Mouse (Mus musculus): ENCODE data around the gene Wdhd1.

Gene Wdhd1

DNA sequence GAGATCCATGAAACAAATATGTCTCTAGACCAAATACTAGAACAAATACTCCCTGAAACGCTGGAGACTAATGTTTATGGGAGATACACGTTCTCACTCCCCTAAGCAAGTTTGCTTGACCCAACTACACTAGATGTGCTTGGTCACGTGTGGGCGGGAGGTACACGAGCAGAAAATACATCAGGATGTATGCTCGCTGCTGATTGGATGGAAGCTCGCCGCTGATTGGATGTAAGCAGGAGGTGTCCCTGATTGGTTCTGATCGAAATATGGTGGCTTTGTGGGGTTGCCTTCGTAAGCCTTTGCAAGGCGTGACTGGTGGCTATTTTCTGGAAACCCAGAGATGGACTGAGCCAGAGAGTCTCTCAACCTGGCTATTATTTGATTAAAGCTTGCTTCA is 55.1 kb downstream of the Wdhd1 start:
- no peak for DNase-seq (ENCODE audit: low spot score in 2 of 2)

DNA sequence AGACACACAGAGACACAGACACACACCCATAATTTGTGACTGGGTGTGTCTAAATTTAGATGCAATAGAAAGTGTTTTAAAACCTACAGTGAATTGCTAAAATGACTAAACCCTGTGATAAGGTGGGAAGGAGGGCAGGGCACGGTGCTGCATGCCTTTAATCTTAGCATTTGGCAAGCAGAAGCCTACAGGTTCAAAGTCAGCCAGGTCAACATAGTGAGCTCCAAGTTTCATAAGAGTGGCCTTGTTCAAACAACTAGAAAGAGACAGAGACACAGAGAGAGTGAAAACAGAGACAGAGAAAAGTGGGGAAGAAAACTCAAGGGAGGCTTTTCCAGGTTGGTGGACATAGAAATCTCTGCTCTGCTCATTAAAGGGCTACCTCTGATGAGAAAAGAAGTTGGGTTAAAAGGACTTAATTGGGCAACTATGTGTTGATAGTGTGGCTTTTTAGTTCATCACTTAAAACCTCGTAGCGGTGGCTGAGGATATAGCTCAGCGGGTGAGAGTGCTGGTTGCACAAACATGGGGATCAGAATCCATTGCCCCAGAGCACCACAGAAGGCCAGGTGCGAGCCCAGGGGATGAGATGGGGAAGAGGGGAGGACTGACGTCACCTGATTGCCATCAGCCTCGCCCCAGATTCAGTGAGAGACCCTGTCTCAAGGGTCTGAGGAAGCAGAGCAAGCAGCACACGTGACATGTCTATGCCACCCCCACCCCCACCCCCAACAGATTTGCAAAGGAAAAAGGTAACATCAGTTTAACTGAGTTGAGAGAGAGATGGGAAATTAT is 56.2 kb downstream of the Wdhd1 start:
- DNase-seq (ENCODE audit: low spot score in 2 of 2), result no peak

DNA sequence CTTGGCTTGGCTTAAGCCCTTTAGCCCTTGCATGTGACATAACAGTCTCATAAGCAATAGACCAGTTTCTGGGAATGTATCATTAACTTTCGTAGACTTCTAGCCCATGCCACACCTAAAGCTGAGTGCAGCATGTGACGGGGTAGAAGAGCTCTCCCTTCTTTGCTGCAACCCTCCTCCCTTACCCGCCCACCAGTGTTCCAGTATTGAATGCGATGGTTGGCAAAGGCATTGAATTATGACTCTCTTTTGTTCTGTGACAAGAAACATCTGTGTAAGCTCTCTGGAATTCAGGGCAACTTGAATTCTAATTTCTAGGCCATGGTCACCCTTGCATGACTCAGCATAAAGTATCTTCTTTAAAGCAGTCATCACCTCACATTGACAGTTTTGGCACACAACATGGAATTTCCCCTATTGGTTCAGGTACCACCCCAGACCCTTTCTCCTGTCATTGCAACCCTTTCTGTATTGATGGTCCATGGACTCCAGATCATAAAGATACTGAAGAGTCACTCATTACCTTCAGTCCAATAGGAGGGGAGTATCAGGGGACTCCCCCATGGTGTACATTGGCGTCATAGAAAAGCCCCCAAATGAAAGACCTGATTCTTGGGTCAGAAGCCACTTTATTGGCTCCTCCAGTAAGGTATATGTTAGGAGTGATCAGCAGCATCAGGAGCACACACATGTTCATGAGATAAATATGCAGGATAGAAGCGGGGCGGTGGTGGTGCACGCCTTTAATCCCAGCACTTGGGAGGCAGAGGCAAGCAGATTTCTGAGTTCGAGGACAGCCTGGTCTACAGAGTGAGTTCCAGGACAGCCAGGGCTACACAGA is 57.7 kb downstream of the Wdhd1 start:
- no peak for DNase-seq (ENCODE audit: low spot score in 2 of 2)

DNA sequence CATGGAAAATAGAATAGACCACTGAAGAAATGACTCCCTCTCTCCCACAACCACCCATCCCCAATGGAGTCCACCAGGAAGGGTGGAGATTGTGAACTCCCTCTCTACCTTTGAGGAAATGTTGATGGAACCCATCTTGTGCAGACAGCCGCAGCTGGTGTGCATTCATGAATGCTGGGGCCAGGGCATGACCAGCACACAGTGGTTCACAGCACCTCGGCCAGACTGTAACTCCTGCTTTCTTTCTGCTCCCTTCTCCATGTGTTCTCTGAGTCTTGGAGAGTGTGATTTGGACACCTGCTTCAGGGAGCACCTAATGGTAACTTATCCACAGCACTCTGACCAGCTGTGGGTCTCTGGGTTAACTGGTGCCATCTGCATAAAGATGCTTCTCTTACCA is 60.1 kb downstream of the Wdhd1 start:
- DNase-seq (ENCODE audit: low spot score in 2 of 2), result no peak

DNA sequence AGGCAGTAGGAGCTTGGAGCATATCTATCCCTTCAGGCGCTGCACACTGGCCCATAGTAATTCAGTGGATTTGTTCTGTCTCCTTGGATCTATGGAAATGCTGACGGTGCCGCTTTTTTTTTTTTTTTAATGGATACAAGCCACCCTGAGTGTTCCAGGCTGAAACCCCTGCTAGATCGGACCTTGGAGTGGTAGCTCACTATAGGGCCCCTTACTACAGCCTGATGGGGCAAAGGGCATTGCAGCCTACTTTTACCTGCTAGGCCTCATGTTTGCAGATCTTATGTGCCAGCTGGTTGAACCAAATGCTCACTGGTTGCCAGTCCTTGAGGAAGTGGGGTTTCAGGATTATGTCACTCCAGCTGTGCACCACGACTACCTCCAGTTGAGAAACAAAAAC is 62.3 kb downstream of the Wdhd1 start:
- DNase-seq (ENCODE audit: low spot score in 2 of 2), result no peak

DNA sequence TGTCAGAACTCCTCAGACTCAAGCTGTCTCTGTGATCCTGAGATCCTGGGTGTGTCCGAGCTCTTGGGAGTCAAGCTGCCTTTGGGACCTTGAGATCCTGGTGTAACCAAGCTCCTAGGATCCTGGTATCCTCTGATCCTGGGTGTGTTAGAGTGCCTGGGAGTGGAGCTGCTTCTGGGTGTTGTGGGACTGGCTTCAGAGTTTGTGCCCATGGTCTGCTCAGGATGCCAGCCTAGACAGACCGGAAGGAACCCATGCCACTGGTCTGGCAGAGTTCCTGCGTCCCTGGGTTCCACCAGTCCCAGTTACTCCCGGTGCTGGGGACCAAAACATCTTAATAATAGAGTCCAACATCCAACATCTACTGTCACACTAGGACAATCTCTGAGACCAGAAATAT is 63.4 kb downstream of the Wdhd1 start:
- DNase-seq (ENCODE audit: low spot score in 2 of 2), result no peak

DNA sequence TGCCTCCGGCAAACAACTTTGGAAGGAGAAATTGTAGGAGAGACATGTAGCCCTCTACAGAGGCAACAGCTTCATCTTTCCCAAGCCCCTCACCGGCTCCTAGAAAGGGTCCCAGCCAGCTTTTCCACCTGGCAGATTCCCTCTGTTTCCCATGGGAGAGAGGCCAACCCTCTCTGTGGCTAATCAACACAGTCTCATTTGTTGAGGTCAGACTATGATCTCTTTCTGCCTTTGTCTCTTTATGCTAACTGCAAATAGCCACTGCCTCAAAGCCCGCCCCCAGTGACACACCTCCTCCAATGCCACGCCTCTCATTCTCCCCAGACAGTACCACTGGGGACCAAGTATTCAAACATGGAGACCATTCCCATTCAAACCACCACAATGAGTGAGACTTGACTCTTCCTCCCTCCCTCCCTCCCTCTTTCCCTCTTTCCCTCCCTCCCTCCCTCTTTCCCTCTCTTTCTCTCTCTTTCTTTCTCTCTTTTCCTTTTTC is 66.9 kb downstream of the Wdhd1 start:
- DNase-seq (ENCODE audit: low spot score in 2 of 2), result no peak

DNA sequence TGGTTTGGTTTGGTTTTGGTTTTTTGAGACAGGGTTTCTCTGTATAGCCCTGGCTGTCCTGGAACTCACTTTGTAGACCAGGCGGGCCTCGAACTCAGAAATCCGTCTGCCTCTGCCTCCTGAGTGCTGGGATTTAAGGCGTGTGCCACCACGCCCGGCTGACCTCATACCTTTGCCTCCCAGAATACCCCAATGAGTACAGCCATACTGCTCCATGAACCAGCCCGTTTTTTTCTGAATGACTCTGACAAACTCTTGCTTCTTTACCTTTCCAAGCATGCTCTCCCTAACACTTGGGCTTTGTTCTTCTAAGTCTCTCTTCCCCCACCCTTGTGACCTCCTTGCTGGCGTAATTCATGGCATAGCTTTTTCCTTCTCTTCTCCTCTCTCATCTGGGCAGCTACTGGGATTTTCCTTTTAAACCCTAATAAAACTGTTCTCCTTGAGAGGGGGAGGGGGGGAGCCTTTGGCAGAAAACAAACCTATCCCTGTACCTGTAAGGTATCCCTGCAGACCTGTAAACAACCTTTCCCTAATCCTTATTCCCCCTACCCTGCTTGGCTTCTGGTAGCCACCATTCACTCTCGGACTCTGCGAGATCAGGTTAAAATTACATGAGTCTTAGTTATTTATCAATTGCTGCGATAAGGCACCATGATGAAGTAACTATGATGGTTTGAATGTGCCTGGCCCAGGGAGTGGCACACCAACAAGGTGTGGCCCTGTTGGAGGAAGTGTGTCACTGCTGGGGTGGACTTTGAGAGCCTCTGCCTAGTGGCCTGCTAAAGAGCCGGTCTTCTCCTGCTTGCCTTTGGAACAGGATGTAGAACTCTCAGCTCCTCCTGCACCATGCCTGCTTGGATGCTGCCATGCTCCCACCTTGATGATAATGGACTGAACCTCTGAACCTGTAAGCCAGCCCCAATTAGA is 67.8 kb downstream of the Wdhd1 start:
- DNase-seq (ENCODE audit: low spot score in 2 of 2), result no peak

DNA sequence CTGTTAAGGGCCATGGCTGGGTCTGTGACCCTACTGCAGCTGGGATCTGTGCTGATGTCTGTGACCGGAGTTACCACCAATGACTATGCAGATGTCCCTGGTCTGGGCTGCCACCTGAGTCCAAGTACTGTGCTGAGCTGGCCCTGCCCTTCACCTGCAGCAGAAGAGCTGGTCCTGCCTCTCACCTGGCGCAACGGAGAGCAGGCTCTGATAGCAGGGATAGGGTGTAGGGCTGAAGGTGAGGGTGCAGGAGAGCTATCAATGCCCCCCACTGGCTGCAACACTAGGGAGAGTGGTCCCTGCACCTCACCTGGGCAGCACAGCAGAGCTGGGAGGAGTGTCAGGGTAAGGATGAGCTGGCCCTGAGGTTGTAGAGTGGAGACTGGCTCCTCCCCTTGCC is 70.1 kb downstream of the Wdhd1 start:
- no peak for DNase-seq (ENCODE audit: low spot score in 2 of 2)

DNA sequence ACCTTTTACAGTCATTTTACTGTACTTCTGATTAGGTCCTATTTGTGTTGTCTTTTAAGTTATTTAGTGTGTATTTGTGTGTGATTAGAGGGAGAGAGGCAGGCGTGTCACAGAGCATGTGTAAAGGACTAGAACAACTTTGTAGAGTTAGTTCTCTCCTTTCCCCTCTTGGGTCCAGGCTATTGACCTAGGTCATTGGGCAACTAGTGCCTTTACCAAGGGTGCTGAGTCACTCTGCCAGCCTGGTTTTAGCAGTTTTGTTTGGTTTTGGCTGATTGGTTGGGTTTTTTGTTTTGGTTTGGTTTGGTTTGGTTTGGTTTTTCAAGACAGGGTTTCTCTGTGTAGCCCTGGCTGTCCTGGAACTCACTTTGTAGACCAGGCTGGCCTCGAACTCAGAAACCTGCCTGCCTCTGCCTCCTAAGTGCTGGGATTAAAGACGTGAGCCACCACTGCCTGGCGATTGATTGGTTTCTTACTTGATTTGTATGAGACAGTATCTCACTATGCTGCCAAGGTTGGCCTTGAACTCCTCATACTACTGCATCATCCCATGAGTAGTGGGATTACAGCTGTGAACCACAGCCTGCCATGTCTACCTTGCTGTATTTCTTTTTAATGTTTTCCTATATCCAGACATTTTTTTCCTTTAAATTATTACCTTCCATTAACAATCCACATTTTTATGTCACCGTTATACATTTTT is 71.2 kb downstream of the Wdhd1 start:
- DNase-seq (ENCODE audit: low spot score in 2 of 2), result no peak

DNA sequence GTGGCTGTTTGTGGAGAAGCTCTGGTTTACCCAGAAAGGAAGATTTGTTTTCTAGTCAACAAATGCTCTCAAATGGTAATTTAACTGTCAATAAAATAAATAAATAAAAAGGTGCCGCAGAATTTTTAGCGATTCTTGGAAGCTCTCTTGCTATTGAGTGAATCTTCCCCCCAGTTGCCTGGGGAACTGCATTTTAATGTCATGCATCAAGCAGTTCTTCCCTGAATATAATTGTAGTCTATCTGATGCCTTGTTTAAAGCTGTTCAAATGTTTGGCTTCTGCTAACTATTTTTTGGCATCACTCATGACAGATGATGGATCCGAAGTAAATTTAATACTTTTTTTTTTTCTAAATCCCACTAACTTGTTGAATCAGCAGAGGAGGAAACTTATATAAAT is 79.3 kb downstream of the Wdhd1 start:
- no peak for DNase-seq (ENCODE audit: low spot score in 2 of 2)

DNA sequence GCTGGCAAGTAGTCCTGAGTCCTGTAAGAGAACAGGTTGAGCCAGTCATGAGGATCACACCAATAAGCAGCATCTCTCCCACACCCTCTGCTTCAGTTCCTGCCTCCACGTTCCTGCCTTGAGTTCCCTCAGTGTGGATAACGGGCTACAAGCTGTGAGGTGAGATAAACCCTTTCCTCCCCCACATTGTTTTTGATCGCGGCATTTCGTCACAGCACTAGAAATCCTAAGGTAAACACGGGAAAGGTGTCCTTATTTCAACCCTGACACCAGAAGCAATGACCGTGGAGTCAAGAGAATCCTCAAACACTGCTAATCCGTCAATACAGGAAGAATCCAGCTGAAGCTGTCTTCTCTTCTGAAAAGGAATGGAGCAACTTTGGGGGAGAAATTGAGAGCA is 79.9 kb downstream of the Wdhd1 start:
- no peak for DNase-seq (ENCODE audit: low spot score in 2 of 2)

DNA sequence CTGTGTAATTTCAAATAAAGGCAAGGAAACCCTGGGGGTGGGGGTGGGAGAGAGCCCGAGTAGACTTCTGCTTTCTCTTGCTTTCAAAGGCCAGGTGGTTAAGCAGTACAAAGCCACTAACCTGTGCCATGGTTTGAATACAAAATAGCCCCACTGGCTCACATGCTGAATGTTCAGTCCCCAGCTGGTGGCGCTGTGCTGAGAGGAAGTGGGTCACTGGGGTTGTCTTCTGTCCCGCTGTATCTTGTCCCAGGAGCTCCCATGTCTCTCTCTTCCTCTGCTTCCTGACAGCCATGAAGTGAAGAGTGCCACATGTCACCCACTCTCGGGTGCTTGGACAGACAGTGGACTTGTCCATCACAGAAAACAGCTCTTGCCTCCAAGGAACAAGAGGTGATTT is 82.6 kb downstream of the Wdhd1 start:
- DNase-seq (ENCODE audit: low spot score in 2 of 2), result no peak

DNA sequence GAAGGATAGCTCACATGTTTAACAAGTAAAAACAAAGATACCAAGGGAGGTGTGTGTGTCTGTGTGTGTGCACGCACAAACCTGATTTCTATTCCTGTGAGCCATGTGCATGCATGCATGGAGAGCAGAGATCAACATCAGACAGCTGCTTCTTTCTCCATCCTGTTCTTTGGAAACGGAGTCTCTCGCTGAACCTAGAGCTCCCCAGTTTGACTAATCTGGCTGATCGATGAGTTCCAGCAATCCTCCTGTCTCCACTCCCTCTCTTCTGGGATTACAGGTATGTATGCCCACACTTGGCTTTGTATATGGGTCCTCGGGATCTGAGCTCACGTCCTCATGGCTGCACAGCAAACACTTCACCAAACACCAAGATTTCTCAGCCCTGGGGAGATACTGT is 83.2 kb downstream of the Wdhd1 start:
- DNase-seq (ENCODE audit: low spot score in 2 of 2), result no peak

DNA sequence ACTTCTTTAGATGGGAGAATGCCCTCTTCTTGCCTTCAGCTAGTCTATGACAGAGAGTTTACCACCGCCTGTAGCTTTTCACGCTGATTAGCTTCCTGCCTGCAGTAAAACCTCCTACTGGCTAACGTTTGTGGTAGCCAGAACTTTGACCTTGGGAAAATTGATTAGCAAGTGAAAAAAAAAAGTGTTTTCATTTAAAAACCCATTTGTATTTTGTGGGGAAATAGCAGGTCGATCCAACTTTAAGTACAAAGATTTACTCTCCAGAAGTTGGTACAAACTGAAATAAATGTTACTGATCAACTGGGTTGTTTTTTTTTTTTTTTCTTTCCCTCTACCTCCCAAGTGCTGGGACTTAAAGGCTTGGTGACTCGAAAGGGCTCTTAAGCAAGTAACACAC is 84.8 kb downstream of the Wdhd1 start:
- no peak for DNase-seq (ENCODE audit: low spot score in 2 of 2)
